Mouse (Mus musculus) right cerebral cortex, postnatal 10 days (tissue): ENCODE results near the gene Eif6.
A peak's percentile ranks its signal among the peaks of the same experiment; 100 is the strongest.

ENCODE experiments used
- DNase-seq, 2 experiments: peaks; one replicate each; pipeline ENCODE4 v3.0.0; 2021; ENCODE audit warnings: low spot score in 2 of 2

Gene Eif6

DNA sequence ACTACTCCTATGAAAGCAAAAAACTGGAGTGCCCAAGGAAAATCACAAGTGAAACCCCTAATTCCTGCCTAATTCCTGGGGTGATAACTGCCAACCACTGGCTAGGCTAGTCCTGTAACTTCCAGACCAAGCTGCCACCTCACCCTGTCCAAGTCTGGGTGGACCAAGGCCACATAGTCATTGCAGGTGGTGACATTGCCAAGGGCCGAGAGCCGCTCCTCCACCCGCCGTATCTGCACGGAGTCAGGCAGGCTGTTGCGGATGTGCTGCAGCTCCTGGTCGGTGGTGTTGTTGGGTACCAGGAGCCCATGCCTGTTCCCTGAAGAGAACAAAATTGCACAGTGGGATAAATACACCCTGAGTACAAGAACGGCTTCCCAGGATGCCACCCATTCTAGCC is 3.0 kb downstream of the Eif6 start:
- no peak for DNase-seq

DNA sequence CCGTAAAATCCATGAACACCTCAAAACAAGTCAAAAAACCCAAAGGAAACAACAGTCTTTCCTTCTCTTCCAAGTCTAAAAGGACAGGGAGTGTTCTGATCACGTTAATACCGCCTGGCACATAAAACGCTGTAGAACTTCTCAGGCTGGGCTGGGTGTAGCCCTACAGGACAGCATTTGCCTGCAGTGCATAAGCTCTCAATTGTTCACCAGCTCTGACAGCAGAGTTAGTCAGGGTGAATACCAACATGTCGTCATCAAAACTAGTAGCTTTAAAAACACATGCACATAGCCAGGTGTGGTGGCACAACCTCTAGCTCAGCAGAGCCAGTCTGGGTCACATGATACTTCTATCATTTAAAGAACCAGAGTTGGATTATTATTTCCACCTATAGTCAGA is 5.9 kb downstream of the Eif6 start:
- no peak for DNase-seq

DNA sequence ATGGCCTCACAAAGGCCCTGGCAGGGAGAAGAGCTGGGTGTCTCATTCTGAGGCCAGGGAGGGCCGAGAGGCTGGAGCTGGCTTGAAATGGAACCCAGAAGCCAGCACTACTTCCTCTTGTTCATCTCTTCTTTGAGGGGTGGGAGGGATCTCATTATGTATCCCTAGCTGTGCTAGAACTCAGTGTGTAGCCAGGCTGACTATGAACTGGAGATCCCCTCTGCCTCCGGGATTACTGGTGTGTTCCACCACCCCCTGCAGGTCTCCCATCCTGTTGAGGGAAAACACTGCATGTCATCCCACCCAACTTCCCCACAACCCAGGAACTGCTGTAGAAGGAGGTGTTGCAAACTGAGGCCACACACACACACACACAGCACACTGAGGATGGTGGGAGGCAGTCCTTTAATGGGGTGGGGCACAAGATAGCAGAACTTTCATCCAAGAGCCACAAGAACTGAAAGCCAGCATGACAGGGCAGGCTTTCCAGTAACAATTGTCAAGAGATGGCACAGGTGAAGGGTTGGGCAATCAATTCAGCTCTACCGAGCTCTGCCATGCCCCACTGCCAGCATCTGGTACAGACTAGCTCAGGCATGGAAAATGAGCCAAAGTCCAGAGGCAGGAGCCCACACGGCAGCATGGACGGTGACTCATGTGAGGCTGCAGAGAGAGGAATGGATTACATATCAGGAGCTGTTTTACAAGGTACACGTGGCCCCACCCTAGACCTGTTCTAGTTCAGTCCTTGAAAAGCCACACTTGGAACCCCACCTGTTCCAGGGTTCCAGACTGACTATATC is 7.1 kb downstream of the Eif6 start:
- DNase-seq, result no peak

DNA sequence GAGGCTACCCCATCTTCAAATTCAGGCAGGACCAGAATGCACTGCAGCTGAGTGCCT is 7.5 kb downstream of the Eif6 start, which contains the start of gene BC029722:
Gene BC029722, minus strand, starts transcription at position 35 of the 57 bp plus-strand sequence.
- DNase-seq, result no peak

DNA sequence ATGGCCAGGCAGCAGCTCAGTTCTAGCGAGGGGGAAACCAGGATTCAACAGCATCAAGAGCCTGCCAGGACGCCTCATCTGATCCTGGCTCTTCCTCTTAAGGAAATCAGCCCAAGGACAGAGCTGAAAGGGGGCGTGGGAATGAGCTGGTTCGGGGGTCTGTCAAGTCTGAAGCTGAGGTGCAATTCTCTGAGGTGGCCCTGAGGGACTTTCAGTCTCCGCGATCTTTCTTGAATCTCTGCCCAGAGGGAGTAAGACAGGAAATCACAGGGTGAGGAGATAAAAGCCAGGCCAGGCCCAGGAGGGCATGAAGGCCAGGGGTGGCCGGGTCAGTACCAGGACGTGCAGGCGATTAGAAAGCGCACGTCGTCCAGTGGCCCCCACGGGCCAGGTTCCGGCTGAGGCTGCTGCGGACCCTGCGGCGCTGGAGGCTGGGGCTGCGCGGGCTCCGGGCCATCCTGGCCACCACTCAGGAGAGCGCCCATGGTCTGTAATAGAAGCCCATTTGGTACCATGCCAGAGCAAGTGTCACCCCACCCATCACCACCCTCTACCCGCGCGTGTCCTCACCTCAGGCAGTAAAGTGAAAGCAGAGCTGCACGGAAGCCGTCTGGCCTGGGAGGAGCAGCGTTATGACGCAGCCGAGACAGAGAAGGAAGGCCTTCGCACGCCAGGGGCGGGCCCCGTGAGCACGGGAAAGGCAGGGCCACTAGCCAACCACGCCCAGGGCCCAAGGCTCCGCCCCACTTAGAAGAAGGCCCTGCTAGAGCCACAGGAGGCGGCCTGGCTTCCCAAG is 7.9 kb downstream of the Eif6 start:
- peak; percentile 95 for DNase-seq

DNA sequence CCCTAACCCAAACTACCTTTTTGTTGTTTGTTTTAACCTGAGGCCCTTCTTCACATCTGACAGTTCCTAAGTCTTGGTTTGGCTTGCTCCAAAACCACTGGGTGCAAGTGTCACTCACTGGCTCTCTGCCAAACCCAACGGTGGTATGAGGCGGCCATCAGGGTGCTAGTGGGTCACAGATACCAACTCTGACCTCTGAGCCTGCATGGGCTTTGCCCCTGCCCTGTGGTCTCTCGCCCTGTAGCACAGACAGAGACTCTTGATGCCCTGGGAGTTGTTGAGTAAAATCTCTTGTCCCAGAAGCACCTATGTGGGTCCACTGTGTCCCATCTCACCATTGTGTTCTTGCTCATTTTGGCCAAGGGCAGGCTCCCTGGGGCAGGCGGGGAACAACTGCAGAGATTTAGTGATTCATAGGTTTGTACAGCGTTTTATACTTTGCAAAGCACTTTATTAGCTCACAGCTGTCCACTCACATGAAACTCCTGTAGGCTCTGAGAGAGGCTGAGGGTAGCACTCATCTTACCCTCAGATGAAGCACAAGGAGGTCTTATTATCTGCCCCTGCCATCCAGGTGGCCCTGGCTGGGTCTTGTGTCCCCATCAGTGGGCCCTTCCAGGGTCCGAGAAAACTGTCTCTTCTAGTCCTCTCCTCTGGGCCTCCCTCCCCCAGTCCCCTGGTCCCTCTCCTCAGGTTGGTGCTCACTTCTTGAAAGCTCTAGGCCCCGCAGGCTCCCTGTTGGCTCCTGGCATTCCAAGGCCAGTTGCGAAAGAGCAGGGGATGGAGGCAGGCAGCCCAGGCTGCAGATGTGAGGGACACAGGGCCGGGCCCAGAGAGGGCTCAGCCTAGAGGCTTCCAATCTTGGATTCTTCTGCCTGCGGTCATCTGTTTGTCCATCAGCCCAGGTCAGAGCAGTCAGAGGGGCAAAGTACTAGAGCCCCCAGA is 9.2 kb downstream of the Eif6 start:
- DNase-seq, result no peak

DNA sequence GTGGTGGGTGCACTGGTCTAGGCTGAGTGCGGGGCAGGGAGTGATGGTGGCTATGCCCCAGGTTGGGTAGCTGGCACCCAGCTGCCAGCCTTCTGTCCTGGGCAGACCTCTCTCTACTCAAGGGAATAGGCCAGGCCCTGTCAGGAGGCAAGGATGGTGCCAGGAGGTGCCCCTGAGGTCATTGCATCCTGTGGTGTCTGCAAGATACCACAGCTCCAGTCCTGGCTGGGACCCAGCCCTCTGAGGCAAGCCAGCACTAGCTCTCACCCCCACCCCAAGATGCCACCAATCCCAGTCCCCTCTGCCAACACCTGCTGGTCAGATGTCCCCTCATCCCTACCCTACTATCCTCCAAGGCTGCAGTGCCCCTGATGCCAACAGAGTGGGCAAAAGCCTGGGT is 10.5 kb downstream of the Eif6 start:
- no peak for DNase-seq

DNA sequence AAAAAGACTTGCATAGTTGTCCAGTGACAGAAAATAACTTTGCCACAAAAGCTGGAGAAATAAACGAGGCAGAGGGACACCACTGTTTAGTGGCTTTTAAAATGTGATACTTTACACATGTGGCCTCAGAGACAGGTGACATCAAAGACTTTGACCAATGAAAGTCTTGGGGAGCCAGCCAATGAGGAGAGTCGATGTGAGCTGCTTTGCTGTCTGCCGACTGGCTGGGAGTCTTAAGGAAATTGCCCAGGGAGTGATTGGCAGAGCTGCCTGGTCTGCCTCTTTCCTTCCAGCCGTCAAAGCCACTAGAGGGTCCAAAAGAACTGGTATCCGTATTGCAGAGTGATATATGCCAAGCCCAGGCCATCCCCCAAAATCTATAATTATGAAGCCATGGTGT is 11.9 kb downstream of the Eif6 start:
- peak; percentile 56 to 78 for DNase-seq

DNA sequence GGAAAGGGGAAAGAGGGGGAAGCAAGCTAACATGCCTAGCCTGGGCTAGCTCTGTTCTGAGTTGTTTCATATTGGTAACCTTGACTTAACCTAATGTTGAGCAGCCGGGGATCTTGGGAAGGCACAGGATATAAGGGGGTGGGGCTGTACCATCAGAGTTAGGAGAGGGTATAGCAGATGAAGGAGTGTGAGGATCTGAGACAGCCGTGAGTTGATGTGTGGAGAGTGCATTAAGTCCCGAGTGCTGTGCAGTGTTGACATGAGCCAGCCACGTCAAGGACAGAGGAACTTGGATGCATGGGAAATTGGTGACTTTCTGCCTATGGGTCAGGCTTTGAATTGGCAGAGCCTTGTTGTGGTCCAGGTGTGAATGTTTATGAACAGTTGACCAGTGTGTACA is 14.1 kb downstream of the Eif6 start:
- DNase-seq, result no peak

DNA sequence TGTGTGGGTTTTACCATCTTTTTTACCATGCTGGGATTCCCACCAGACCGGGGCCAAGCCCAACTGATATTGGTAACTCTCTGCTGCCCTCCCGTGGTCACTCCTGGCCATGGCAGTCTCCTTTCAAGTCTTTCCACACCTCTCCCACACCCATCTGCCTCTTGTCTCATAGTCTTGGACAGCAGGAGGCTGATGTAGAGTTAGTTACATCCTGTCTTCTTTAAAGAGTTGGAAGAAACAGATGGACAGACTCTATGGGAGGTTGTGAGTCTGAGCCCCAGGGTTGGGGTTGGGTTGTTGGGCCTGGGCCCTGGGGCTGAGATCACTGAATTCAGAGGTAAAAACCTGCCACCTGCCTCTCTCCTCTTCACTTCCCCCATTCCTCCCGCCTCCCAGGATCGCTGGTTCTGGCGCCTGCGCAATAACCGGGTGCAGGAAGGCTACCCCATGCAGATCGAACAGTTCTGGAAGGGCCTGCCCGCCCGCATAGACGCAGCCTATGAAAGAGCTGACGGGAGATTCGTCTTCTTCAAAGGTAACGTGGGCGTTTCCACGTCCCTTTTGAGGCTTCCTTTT is 14.8 kb downstream of the Eif6 start:
- DNase-seq, result peak; percentile 85 to 86

DNA sequence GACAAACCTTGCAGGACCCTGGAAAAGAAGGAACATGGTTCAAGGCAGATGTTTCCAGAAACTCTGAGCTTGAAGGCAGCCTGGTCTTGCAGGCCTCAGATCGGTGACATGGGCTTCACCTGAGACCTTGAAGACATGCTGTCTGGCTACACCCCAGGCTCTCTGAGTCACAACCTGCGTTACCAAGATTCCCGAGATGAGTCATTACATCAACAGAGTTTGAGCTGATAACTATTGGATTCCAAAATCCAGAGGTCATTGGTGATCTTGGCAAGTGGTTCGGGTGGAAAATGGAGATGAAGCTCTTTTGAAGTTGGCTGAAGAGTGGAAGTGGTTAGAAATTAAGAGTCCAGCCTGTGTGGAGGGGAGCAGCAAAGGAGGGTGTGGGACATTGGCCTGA is 17.1 kb downstream of the Eif6 start:
- DNase-seq, result no peak

DNA sequence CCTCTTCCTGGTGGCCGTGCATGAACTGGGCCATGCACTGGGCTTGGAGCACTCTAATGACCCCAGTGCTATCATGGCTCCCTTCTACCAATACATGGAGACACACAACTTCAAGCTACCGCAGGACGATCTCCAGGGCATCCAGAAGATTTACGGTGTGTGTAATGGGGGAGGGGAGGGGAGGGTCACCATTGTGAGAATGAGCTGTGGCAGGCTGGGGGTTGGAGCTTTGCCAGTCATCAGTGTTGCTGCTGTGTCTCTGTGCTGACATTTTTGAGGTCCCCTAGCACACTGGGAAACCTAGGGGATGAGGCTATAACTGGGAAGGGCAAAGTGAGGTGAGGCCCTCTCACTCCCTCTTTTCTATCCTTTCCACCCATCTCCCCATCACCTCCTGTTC is 19.3 kb downstream of the Eif6 start:
- no peak for DNase-seq

DNA sequence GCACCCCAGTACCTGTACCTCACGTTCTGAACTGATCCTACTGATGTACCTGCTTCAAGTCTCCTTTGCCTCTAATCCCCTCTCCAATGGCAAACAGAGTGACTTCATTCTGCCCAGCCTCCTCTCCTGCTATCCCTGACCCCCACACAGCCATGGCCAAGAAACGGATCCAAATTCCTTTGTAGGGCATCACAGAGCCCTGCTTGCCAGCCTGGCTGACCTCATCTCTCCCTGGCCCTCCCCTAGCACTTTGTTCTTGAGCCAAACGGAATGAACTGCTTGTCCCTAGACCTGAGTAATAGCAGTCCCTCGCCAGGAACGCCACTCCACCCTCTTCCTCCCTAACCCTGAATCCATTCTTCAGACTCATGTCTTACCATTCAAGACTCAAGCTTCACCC is 20.2 kb downstream of the Eif6 start:
- no peak for DNase-seq

DNA sequence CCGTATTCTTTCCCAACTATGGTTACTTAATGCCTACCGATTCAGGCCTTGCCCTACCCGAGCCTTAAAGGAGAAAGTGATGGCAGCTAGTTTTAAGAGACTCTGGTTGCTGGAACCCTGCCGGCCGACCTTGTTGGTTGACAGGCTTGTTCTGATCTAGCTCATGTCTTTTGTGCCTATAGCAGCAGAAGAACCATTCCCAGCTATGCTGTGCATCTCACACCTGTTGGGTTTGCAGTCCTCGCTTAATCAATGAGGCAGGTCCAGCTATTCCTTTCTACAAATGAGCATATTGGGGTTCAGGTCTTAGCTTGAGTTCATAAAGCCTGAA is 20.8 kb downstream of the Eif6 start:
- DNase-seq, result no peak

DNA sequence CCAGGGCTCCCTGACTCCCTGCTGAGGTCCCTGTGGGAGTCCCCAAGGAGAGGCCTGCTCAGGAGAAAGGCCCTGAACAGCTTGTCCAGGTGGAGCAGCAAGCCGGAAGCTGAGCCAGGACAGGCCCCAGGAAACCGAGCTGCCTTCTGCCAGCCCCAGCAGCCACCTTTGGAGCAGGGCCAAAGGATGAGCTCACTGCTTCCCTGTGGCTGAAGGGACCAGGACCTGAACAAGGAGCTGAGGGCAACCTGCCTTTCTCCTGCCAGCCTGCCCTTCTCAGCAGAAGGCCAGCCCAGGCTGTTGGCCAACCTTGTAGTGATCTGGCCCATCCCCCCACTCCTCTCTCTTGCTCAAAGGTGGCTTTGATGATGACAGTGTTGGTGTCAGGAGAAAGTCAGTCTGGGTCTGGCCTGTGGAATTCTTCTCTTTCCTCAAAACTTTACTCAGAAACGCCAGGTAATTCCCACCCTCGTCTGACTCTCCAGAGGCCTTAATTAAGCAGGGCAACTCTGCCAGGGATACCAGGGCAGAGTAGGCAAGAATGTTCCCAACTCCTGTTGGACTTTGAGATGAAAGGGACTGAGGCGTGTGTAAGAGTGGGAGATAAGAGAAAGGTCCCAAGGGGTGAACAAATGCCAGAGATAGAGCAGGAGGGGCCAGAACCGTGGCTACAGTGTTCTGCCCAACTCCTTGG is 21.3 kb downstream of the Eif6 start:
- DNase-seq, result no peak

DNA sequence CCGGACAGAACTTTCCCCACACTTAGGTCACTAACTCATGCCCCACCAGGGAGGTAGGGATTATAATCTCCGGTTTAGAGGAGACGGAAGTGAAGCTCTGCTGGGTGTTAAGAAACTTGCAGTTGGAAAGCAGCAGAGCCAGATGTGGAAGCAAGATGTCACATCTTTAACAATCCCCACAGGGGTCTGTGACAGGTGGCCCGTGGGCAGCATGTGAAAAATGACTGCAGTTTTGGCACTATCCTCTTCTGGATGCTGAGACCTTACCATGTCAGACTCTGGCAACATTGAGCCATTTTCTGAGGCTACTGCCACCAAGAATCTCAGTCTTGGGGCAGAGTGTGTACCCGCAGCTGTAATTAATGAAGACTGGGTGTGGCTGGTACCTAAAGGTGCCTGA is 22.7 kb downstream of the Eif6 start:
- no peak for DNase-seq

DNA sequence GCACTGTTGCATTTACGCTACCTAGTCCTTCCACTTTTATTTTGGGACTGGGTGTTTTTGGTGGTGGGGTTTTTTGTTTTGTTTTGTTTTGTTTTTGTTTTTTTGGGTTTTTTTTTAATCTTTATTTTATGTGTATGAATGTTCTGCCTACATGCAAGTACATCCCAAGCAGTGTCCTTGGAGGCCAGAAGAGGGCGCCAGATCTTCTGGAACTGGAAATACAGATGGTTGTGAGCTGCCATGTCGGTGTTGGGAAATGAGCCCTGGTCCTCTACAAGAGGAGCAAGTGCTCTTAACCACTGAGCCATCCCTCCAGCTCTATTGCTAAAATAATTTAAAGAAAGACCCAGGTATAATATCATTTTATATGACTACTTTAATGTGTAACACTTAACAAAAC is 24.0 kb downstream of the Eif6 start:
- no peak for DNase-seq

DNA sequence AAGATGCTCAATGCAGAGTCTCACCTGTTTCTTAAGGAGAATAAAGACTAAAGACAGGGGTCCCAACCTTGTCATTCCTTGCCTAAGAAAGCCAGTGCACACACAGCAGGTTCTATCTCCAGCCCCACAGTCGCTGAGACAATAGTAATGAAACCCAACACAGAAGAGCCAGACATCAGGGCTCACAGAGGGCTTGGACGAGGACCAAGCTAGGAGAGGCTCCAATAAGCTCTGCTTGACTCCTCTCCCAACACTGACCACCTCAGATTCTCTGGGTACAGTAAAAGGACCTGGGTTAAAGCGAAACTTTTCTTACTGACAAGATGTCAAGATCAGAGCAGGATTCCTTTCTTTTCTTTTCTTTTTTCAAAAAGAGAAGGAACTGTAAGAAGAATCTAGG is 28.1 kb downstream of the Eif6 start:
- no peak for DNase-seq

DNA sequence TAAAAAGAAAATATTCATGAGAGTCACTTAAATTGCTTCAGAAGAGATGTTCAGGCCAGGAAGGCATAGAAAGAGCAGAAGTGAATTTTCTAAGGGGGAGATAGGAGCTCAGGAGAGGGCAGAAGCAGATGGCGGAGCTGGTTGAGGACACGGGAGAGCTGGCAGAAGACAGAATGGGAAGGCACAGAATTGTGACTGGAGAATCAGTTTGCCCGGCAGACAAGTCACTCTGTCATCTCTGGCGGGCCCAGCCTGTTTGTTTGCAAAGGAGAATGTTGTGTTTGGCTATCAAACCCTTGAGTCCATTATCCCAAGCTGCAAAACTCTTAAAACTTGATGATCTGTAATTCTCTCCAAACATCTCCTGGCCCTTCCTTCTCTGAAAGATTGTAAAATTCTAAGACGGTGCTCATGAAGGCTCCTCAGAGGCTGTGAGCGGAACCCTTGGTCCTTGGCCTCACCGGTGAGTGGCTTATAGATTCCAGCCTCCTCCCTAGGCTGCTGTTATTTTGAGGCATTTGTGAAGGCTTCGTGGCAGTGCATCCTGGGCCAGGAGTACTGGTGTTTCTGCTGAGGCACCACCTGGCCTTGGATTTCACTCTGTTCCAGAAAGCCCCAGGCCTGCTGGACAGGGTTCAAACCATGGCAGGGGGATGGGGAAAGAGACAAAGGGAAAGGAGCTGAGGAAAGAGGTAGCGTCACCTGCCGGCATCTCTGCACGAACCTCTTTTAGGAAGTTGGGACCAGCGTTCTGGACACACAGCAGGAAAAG is 31.9 kb downstream of the Eif6 start:
- DNase-seq, result no peak

DNA sequence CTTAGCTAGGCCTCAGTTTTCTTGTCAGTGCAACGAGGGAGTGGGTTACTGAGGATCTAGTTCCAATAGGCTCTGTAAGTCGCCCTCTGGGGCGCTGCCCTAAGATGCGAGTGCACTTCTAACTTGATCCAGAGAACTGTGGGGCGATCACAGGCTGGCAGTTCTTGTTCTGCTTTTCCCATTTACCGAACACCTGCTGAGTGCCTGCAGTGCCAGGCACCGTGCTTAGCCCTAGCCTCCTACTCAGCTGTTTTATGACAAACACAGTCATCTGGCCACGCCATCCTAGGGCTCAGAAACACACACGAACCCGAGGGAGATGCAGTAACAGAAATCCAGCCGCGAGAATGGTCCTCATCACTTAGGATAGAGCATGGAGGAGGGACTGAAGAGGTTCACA is 33.8 kb downstream of the Eif6 start:
- no peak for DNase-seq
